Mouse (Mus musculus): ENCODE data around the gene Gclm.

The Gclm gene

GRCm38 (mm10) chr3:122292300-122293222, 47.2 kb downstream of the Gclm start:
- peak; percentile 90 to 94 for DNase-seq (ENCODE audit: low spot score in 2 of 2)

- DNase-seq (ENCODE audit: low spot score in 2 of 2): peak in 1 of 2 experiments; percentile 52
These were observed 48.0 kb downstream of the Gclm start for GRCm38 (mm10) chr3:122293223-122293953.

- DNase-seq (ENCODE audit: low spot score in 2 of 2): peak; percentile 88 to 89
These were observed 48.8 kb downstream of the Gclm start, which contains the start of gene Bcar3 for GRCm38 (mm10) chr3:122293954-122294850. TSS of gene Bcar3 (plus strand) at chr3:122294136.

- no peak for DNase-seq (ENCODE audit: low spot score in 2 of 2)
These were observed 50.2 kb downstream of the Gclm start for GRCm38 (mm10) chr3:122295511-122295910.

- DNase-seq (ENCODE audit: low spot score in 2 of 2): no peak
These were observed 51.6 kb downstream of the Gclm start for GRCm38 (mm10) chr3:122296979-122297378.

GRCm38 (mm10) chr3:122300983-122301919, 55.9 kb downstream of the Gclm start:
- DNase-seq (ENCODE audit: low spot score in 2 of 2): peak; percentile 49

- DNase-seq (ENCODE audit: low spot score in 2 of 2): no peak
These were observed 59.2 kb downstream of the Gclm start for GRCm38 (mm10) chr3:122304560-122304959.

GRCm38 (mm10) chr3:122307894-122308671, 62.7 kb downstream of the Gclm start:
- no peak for DNase-seq (ENCODE audit: low spot score in 2 of 2)

GRCm38 (mm10) chr3:122308981-122309380, 63.6 kb downstream of the Gclm start:
- DNase-seq (ENCODE audit: low spot score in 2 of 2): no peak

- peak; percentile 86 to 93 for DNase-seq (ENCODE audit: low spot score in 2 of 2)
These were observed 66.7 kb downstream of the Gclm start for GRCm38 (mm10) chr3:122312078-122312477.

GRCm38 (mm10) chr3:122312936-122313629, 67.7 kb downstream of the Gclm start:
- no peak for DNase-seq (ENCODE audit: low spot score in 2 of 2)

GRCm38 (mm10) chr3:122313936-122314335, 68.6 kb downstream of the Gclm start:
- DNase-seq (ENCODE audit: low spot score in 2 of 2): no peak

GRCm38 (mm10) chr3:122316621-122317020, 71.3 kb downstream of the Gclm start:
- no peak for DNase-seq (ENCODE audit: low spot score in 2 of 2)

- DNase-seq (ENCODE audit: low spot score in 2 of 2): no peak
These were observed 72.0 kb downstream of the Gclm start for GRCm38 (mm10) chr3:122317339-122317738.
